Mouse (Mus musculus) liver, adult 2 months (tissue): Measurements from ENCODE around the gene Clca4a. TPM values are rescaled to one million over a fixed set of nuclear protein-coding genes. Genes with fewer than 3 reads are reported as not detected.

Source experiments
- DNase-seq: peaks from one replicate; pipeline ENCODE4 v3.0.0-alpha.2; 2011; ENCODE audit warnings: low read depth, low spot score; ENCODE audit errors: extremely low read depth
- H3K27ac ChIP-seq: fragments of 200-500 bp; replicated peaks from 2 replicates; pipeline ENCODE4 v1.5.1; 2012; ENCODE audit warnings: low read depth, mild to moderate bottlenecking, control low read depth, inconsistent platforms, low read length; ENCODE audit not compliant: insufficient read depth
- H3K27me3 ChIP-seq: fragments of 200-500 bp; 2 replicates; pipeline ENCODE4 v1.6.1; 2012; ENCODE audit warnings: mild to moderate bottlenecking, moderate library complexity, low read length, inconsistent platforms; ENCODE audit not compliant: control insufficient read depth, insufficient read depth
- H3K36me3 ChIP-seq: fragments of 200-500 bp; 2 replicates; pipeline ENCODE4 v1.6.1; 2012; ENCODE audit warnings: low read length, inconsistent platforms; ENCODE audit not compliant: control insufficient read depth, insufficient read depth
- H3K4me1 ChIP-seq: fragments of 200-500 bp; 2 replicates; pipeline ENCODE4 v1.6.1; 2011; ENCODE audit warnings: low read length; ENCODE audit not compliant: control insufficient read depth, insufficient read depth
- H3K4me3 ChIP-seq: fragments of 200-500 bp; 2 replicates; pipeline ENCODE4 v1.5.1; 2011; ENCODE audit warnings: low read depth, mild to moderate bottlenecking, control low read depth, low read length, moderate library complexity; ENCODE audit not compliant: insufficient read depth
- H3K79me2 ChIP-seq: fragments of 200-500 bp; 2 replicates; pipeline ENCODE4 v1.6.1; 2012; ENCODE audit warnings: inconsistent platforms, mild to moderate bottlenecking, low read length, moderate library complexity; ENCODE audit not compliant: control insufficient read depth, insufficient read depth
- H3K9ac ChIP-seq: fragments of 200-500 bp; 2 replicates; pipeline ENCODE4 v1.6.1; 2012; ENCODE audit warnings: low read depth, mild to moderate bottlenecking, control low read depth, inconsistent platforms, low read length
- CTCF ChIP-seq: fragments of 200-500 bp; IDR thresholded peaks from 2 replicates; pipeline ENCODE4 v1.5.1; 2011; ENCODE audit warnings: low read depth, low read length, control low read depth
- POLR2A ChIP-seq: fragments of 200-500 bp; IDR thresholded peaks from 2 replicates; pipeline ENCODE4 v1.6.1; 2011; ENCODE audit warnings: low read length, control low read depth; ENCODE audit not compliant: insufficient read depth; ENCODE audit errors: extremely low read depth
- WGBS: fragments of 180-500 bp; shearing (Covaris S2); methylation state at CpG from one replicate; pipeline ENCODE4 v1.1.7; 2018; 5-methylcytosine and 5-hydroxymethylcytosine counted together
- polyA plus RNA-seq: library from polyadenylated mRNA; depleted of rRNA; stranded (reverse); fragments of >200 nt; gene quantifications from 2 replicates; pipeline ENCODE4 v1.2.3, GENCODE M21; 2012; rRNA removed
- total RNA-seq: library from RNA; depleted of rRNA; stranded (reverse); fragments of >200 nt; gene quantifications from 2 replicates; pipeline ENCODE4 v1.2.3, GENCODE M21; 2014; rRNA removed

Clca4a gene
- total RNA-seq (not detected in 2 replicates), polyA plus RNA-seq (0.02 TPM in 1 of 2 replicates, not detected in the other)

GRCm38 (mm10) chr3:144974945-144975344, at the start of gene Clca4a:
Gene Clca4a, minus strand, starts transcription at chr3:144975045.
- Histone ChIP-seq H3K4me3 (no peak within 1 kb of the TSS), H3K79me2 (no peaks in the 10 kb centered on the region), H3K4me1 (no peaks in the 10 kb centered on the region), H3K36me3 (no peaks in the 10 kb centered on the region), H3K27me3 (no peaks in the 10 kb centered on the region), H3K27ac (no peak within 1 kb of the TSS), H3K9ac (no peak within 1 kb of the TSS)
- no peak for DNase-seq
- TF ChIP-seq POLR2A (no peak), CTCF (no peak)

- no peak for TF ChIP-seq CTCF
- WGBS: 78% methylated on average over 3 of the region's 3 CpGs
- no peak for DNase-seq
Observed at GRCm38 (mm10) chr3:145017807-145018206, 43.0 kb upstream of the Clca4a start.

GRCm38 (mm10) chr3:145004422-145004821, 29.6 kb upstream of the Clca4a start:
- WGBS: 35% methylated on average over 5 of the region's 5 CpGs
- no peaks in the 10 kb centered on the region for H3K4me1 ChIP-seq

More at GRCm38 (mm10) chr3:145017807-145018206, 43.0 kb upstream of the Clca4a start:
- H3K36me3 ChIP-seq: no peaks in the 10 kb centered on the region
- no peak overlapping the region for H3K4me3 ChIP-seq
- no peaks in the 10 kb centered on the region for H3K79me2 ChIP-seq
- H3K27ac ChIP-seq: no peak overlapping the region
- no peak overlapping the region for H3K9ac ChIP-seq
- no peaks in the 10 kb centered on the region for H3K27me3 ChIP-seq
- no peaks in the 10 kb centered on the region for H3K4me1 ChIP-seq

GRCm38 (mm10) chr3:145000912-145001311, 26.1 kb upstream of the Clca4a start:
- no peak overlapping the region for H3K27ac ChIP-seq
- no peaks in the 10 kb centered on the region for H3K79me2 ChIP-seq
- H3K36me3 ChIP-seq: no peaks in the 10 kb centered on the region
- H3K9ac ChIP-seq: no peak overlapping the region
- no peak for DNase-seq
- H3K27me3 ChIP-seq: no peaks in the 10 kb centered on the region
- TF ChIP-seq CTCF (no peak), POLR2A (no peak)
- no peak overlapping the region for H3K4me3 ChIP-seq
- H3K4me1 ChIP-seq: no peaks in the 10 kb centered on the region
- WGBS: 64% methylated on average over 1 of the region's 1 CpGs

More at GRCm38 (mm10) chr3:145004422-145004821, 29.6 kb upstream of the Clca4a start:
- Histone ChIP-seq H3K4me3 (no peak overlapping the region), H3K79me2 (no peaks in the 10 kb centered on the region), H3K9ac (no peak overlapping the region), H3K27me3 (no peaks in the 10 kb centered on the region), H3K27ac (no peak overlapping the region), H3K36me3 (no peaks in the 10 kb centered on the region)
- DNase-seq: no peak
- TF ChIP-seq CTCF (0 out of 2 replicates have a peak, but pooled peaks have one; percentile 7), POLR2A (no peak)

- WGBS: 87% methylated on average over 5 of the region's 5 CpGs
- H3K27ac ChIP-seq: no peak overlapping the region
- no peak overlapping the region for H3K9ac ChIP-seq
- no peak for DNase-seq
- H3K36me3 ChIP-seq: no peaks in the 10 kb centered on the region
- no peaks in the 10 kb centered on the region for H3K4me1 ChIP-seq
- no peaks in the 10 kb centered on the region for H3K79me2 ChIP-seq
- H3K4me3 ChIP-seq: no peak overlapping the region
- no peaks in the 10 kb centered on the region for H3K27me3 ChIP-seq
- TF ChIP-seq POLR2A (no peak), CTCF (no peak)
Observed at GRCm38 (mm10) chr3:144993055-144993454, 18.2 kb upstream of the Clca4a start.

GRCm38 (mm10) chr3:144992618-144993017, 17.8 kb upstream of the Clca4a start:
- Histone ChIP-seq H3K36me3 (no peaks in the 10 kb centered on the region), H3K9ac (no peak overlapping the region), H3K4me1 (no peaks in the 10 kb centered on the region), H3K79me2 (no peaks in the 10 kb centered on the region), H3K4me3 (no peak overlapping the region), H3K27me3 (no peaks in the 10 kb centered on the region), H3K27ac (no peak overlapping the region)
- TF ChIP-seq CTCF (no peak), POLR2A (no peak)
- no peak for DNase-seq
